Mouse (Mus musculus) cerebellum, adult (tissue): ENCODE measurements around the gene Wbp4.
A peak's percentile ranks its signal among the peaks of the same experiment; 100 is the strongest.

Source experiments
- ATAC-seq: cut with Nextera tagmentation; 2 replicates; pipeline ENCODE4 v1.9.2; 2017; ENCODE audit warnings: mild to moderate bottlenecking, moderate library complexity, mixed read lengths; ENCODE audit not compliant: insufficient number of reproducible peaks, low FRiP score, low TSS enrichment

The Wbp4 gene

GRCm38 (mm10) chr14:79508662-79509305 is 27.5 kb upstream of the Wbp4 start:
- ATAC-seq = no peak

DNA sequence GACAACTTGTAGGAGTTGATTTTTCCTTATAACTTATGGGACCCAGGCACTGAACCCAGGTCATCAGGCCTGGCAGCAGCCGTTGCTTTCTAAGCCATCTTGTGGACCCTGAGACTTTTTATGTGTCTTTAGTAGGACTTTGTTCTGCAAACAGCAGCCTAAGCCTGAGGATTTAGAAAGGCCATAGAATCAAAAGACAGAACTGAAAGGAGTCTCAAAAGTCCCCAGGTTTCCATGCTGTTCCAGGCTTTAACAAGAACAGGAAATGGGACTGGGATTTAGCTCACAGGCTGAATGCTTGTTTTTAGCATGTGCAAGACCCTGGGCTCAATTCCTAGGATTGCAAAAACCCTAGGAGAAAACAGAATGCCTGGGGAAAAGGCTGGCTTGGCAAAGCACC is 26.5 kb upstream of the Wbp4 start:
- ATAC-seq = no peak

DNA sequence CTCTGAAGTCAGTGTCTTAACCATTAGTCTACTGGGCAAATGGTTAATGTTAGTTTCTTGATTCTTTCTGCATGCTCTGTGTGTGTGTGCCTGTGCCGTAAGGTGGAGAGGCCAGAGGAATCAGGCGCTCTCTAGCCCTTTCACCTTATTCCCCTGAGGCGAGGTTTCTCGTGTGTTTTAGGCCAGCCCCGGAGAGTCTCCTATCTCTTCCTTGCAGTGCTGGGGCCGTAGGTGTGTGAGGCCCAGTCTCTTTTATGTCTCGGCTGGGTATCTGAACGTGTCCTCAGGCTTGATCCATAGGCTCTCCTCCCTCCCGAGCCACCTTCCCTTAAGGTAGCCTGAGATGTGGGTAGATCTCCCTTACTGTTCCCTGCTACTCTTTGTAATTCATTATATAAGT is 24.9 kb upstream of the Wbp4 start:
- ATAC-seq = no peak

- ATAC-seq = no peak
Observed at GRCm38 (mm10) chr14:79504246-79505006, 23.1 kb upstream of the Wbp4 start.

DNA sequence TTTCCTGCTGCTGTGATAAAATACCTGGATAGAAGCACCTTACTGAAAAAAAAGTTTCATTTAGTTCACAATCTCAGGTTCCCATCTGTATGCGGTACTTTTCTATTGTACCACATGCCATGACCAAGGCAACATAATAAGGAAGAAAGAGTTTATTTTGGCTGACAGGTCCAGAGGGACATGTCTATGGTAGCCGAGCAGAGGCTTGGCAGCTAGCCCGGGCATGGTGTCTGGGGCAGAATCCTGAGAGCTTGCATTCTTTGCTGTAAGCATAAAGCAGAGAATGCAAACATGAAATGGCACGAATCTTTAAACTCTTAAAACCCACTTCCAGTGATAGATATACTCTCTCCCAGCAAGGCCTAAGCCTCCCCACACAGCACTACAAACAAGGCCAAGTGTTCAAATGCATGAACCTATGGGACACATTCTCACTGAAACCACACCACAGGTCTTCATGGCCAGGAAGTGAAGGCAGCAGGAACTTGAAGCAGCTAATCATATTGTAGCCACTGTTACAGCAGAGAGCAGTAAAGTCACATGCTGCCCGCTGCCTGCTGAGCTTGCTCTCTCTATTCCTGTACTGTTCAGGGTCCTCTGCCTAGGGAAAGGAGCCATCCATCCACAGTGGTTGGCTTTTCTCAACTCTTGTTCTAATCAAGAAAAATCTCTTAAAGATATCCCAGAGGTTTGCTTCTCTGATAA is 22.2 kb upstream of the Wbp4 start:
- ATAC-seq = no peak

GRCm38 (mm10) chr14:79500756-79501155 is 19.4 kb upstream of the Wbp4 start:
- no peak for ATAC-seq

DNA sequence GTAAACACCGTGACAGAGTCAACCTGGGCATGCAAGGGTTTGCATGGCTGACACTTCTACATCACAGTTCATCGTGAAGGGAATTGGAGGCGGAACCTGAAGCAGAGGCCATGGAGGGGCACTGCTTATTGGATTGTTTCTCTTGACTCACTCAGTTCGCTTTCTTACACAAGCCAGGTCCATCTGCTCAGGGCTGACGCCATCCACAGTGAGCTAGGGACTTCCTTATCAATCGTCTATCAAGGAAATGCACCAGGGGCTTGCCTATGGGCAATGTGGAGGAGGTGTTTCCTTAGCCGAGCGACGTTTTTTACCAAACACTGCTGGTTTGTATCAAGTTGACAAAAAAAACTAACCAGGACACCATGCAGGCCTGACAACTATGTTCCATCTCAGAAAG is 18.0 kb upstream of the Wbp4 start:
- no peak for ATAC-seq

DNA sequence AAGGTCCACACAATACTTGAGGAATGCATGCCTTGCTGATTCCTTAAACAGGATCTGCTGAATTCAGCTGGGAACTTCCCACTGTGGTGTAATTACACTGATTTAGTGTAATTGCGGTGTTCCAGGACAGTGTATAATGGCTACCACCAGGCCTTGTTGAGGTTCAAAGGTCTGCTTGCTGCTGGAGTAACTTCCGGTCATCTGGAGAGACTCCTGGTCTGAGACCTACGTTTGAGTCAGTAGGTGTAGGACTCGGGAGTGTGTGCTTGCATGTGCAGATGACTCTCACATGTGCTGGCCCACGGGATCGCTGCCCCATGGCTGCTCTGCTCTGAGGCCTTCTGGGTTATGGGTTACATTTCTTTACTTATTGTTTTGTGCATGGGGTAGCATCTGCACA is 13.0 kb upstream of the Wbp4 start:
- ATAC-seq = no peak

DNA sequence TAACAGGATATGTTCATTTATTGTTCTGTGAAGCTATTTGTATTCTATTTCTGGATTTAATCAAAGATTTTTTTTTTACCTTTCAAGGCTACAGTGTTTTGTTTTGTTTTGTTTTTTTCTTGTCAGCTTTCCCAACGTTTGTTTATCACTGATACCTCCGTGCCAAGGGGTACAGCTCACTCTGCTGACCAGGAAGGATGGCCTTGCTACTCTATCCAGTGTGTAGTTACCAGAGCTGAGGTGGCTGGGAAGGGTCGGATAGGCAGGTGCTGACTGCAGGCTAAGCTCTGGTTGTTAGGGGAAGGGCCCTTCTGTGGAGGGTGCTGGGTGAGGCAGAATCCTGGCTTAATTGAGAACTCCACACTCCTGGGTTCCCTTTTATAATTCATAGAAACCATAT is 8.9 kb upstream of the Wbp4 start:
- ATAC-seq = no peak

GRCm38 (mm10) chr14:79489150-79489549 is 7.8 kb upstream of the Wbp4 start:
- no peak for ATAC-seq

- ATAC-seq = no peak
Observed at GRCm38 (mm10) chr14:79488531-79488930, 7.2 kb upstream of the Wbp4 start.

DNA sequence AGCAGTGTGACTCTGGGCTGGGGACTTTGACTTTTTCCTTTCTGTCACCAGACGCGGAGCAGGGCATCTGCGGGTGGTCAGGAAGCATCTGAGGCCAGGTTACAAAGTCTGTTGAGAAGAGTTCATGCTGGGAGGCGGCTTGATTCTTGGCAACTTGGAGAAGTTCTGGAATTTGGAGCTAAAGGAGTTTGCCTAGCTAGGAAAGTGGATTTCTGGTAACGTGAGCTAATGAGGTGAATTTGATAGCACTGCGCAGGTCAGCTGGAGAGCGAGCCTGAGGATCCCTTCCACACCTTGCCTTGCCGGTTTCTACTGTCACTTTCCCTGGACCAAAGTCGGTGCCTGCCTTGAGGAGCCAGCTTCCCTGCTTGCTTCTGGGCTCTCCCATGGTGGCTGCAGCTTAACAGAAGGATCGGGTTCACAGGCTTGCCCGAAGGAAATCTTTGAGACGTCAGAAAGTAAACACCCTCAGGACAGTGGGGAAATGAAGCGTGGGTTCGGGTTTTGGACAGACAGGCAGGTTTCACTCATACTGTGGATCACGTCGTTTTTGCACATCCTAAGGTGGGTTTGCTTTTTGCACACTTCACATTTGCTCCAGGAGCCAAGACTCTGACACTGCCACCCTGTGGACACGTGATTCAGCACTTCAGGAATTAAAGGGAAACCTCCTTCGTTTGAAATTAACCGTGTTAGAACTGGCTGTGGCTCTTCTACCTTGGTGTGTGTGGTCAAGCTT is 5.8 kb upstream of the Wbp4 start:
- peak; percentile 73 for ATAC-seq

DNA sequence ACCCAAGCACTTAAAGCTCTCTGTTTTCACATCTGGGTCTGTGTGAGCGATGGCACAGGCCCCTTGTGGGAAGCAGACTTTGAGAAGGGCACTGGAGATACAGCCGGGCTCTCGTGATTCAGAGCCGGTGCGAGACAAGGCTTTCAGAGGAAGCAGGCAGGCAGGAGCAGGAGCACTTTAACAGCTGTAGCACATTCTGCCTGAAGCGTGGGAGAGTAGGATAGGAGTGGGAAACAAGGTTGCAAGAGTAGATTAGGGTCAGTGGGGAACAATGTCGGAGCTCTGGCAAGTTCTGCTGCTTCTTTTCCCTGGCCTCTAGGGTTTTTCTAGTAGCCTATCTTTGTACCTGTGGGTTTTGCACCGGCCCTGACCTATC is 5.3 kb upstream of the Wbp4 start:
- ATAC-seq = no peak

- ATAC-seq = no peak
Observed at GRCm38 (mm10) chr14:79483611-79484120, 2.3 kb upstream of the Wbp4 start.

DNA sequence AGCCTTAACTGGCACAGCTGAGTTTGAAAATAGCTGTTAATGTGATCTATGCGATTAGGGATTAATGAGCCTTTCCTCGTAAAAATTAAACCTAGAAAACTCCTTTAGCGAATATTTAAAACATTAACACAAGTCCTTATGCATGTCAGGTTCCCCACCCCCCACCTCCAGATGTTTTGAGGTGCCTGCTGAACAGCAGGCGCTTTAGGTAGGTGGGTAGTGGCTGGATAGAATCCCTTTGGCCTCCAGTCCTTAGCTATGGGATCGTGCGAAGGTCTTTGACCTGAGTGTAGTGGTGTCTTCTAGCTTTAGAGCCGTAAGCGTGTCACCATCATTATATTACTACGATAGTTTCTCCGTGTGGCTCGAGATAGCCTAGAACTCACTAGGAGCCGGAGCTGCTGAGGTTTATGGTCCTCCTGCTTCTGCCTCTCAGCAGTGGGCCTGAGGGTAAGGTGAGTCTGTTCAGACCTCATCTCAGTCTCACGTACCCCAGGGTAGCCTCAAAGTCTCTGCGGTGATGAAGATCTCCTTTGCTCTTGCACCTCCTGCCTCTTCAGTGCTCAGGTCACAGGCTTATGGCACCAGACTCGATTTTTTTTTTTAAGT is 1.5 kb upstream of the Wbp4 start:
- ATAC-seq = no peak

GRCm38 (mm10) chr14:79482251-79482661 is 936 bp upstream of the Wbp4 start:
- ATAC-seq = no peak

GRCm38 (mm10) chr14:79480624-79481338 is 539 bp downstream of the Wbp4 start, which contains the start of gene Elf1:
Elf1 (plus strand) TSS chr14:79481194.
- ATAC-seq = peak; percentile 66

DNA sequence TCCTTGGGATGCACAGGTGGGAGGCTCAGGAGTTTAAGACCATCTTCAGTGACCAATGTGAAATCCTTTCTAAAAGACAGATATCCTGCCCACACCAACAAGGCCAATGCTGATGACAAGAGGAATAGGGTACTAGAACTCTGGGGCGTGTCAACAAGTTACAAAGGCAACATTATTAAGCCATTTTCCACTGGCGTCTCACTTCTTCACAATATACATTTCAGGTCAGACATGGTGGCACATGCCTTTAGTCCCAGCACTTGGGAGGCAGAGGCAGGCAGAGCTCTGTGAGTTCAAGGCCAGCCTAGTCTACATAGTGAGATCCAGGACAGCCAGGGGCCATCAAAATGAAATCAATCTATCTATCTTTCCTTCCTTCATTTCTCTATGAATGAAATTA is 7.9 kb downstream of the Wbp4 start:
- ATAC-seq = no peak

GRCm38 (mm10) chr14:79467621-79468020 is 13.7 kb downstream of the Wbp4 start:
- no peak for ATAC-seq

GRCm38 (mm10) chr14:79465623-79466022 is 15.7 kb downstream of the Wbp4 start:
- no peak for ATAC-seq
